Mouse (Mus musculus): ENCODE measurements around the gene Syt16. TPM values are rescaled to one million over a fixed set of nuclear protein-coding genes. Genes with fewer than 3 reads are reported as not detected.
A peak's percentile ranks its signal among the peaks of the same experiment; 100 is the strongest.

Syt16 gene
- polyA plus RNA-seq, 1 experiment from 2014 or later, result 81.0 TPM

- H3K4me3 ChIP-seq (replicated peaks; ENCODE audit: low read length), result peak within 1 kb of the TSS; percentile 92
- WGBS, result 2% methylated on average over 60 of the region's 60 CpGs
- H3K9ac ChIP-seq (replicated peaks; ENCODE audit: low read depth, low read length), result peak within 1 kb of the TSS; percentile 88
- H3K4me2 ChIP-seq (ENCODE audit: low read length), result peak within 1 kb of the TSS; percentile 84
- H3K9me3 ChIP-seq (ENCODE audit: control insufficient read depth, low read length), result no peaks in the 10 kb centered on the region
- ATAC-seq, result peak; percentile 100
- peak within 1 kb of the TSS; percentile 85 for H3K27ac ChIP-seq (ENCODE audit: low read length)
- H3K27me3 ChIP-seq (replicated peaks; ENCODE audit: control insufficient read depth, insufficient read depth, low read length), result 0 out of 2 replicates have a peak, but pooled peaks cover 2% of the 10 kb centered on the region
- H3K36me3 ChIP-seq (ENCODE audit: control insufficient read depth, insufficient read depth), result peaks cover 15% of the 10 kb centered on the region
- peaks cover 9% of the 10 kb centered on the region for H3K4me1 ChIP-seq (replicated peaks; ENCODE audit: control insufficient read depth, insufficient read depth, low read length)
Measured at GRCm38 (mm10) chr12:73964291-73965281, 32.9 kb upstream of the Syt16 start, which contains the start of gene Snapc1. Snapc1 (plus strand) TSS chr12:73964481.

- WGBS, result 99% methylated on average over 8 of the region's 8 CpGs
- Histone ChIP-seq H3K27ac (ENCODE audit: low read length) (no peak overlapping the region), H3K36me3 (ENCODE audit: control insufficient read depth, insufficient read depth) (peaks cover 50% of the 10 kb centered on the region), H3K9me3 (ENCODE audit: control insufficient read depth, low read length) (no peaks in the 10 kb centered on the region), H3K4me3 (replicated peaks; ENCODE audit: low read length) (no peak overlapping the region), H3K4me2 (ENCODE audit: low read length) (no peak overlapping the region), H3K9ac (replicated peaks; ENCODE audit: low read depth, low read length) (no peak overlapping the region), H3K27me3 (replicated peaks; ENCODE audit: control insufficient read depth, insufficient read depth, low read length) (no peaks in the 10 kb centered on the region), H3K4me1 (replicated peaks; ENCODE audit: control insufficient read depth, insufficient read depth, low read length) (peaks cover 9% of the 10 kb centered on the region)
- no peak for ATAC-seq
Measured at GRCm38 (mm10) chr12:73969142-73969541, 28.3 kb upstream of the Syt16 start.

GRCm38 (mm10) chr12:73974584-73974983, 22.9 kb upstream of the Syt16 start:
- Histone ChIP-seq H3K27me3 (replicated peaks; ENCODE audit: control insufficient read depth, insufficient read depth, low read length) (no peaks in the 10 kb centered on the region), H3K4me1 (replicated peaks; ENCODE audit: control insufficient read depth, insufficient read depth, low read length) (no peaks in the 10 kb centered on the region), H3K4me3 (replicated peaks; ENCODE audit: low read length) (no peak overlapping the region), H3K27ac (ENCODE audit: low read length) (no peak overlapping the region), H3K36me3 (ENCODE audit: control insufficient read depth, insufficient read depth) (peaks cover 64% of the 10 kb centered on the region), H3K9me3 (ENCODE audit: control insufficient read depth, low read length) (no peaks in the 10 kb centered on the region), H3K4me2 (ENCODE audit: low read length) (no peak overlapping the region), H3K9ac (replicated peaks; ENCODE audit: low read depth, low read length) (no peak overlapping the region)
- no peak for ATAC-seq
- 94% methylated on average over 6 of the region's 6 CpGs for WGBS

GRCm38 (mm10) chr12:73978144-73978543, 19.3 kb upstream of the Syt16 start:
- Histone ChIP-seq H3K4me1 (replicated peaks; ENCODE audit: control insufficient read depth, insufficient read depth, low read length) (peaks cover 4% of the 10 kb centered on the region), H3K27me3 (replicated peaks; ENCODE audit: control insufficient read depth, insufficient read depth, low read length) (no peaks in the 10 kb centered on the region), H3K4me2 (ENCODE audit: low read length) (no peak overlapping the region), H3K9ac (replicated peaks; ENCODE audit: low read depth, low read length) (no peak overlapping the region), H3K4me3 (replicated peaks; ENCODE audit: low read length) (no peak overlapping the region), H3K36me3 (ENCODE audit: control insufficient read depth, insufficient read depth) (peaks cover 42% of the 10 kb centered on the region), H3K27ac (ENCODE audit: low read length) (no peak overlapping the region), H3K9me3 (ENCODE audit: control insufficient read depth, low read length) (no peaks in the 10 kb centered on the region)
- ATAC-seq, result no peak
- WGBS, result 93% methylated on average over 3 of the region's 3 CpGs

GRCm38 (mm10) chr12:73979667-73980066, 17.8 kb upstream of the Syt16 start:
- ATAC-seq, result no peak
- H3K4me1 ChIP-seq (replicated peaks; ENCODE audit: control insufficient read depth, insufficient read depth, low read length), result peaks cover 4% of the 10 kb centered on the region
- WGBS, result 92% methylated on average over 5 of the region's 5 CpGs
- H3K27me3 ChIP-seq (replicated peaks; ENCODE audit: control insufficient read depth, insufficient read depth, low read length), result no peaks in the 10 kb centered on the region
- H3K4me3 ChIP-seq (replicated peaks; ENCODE audit: low read length), result no peak overlapping the region
- H3K9ac ChIP-seq (replicated peaks; ENCODE audit: low read depth, low read length), result no peak overlapping the region
- H3K4me2 ChIP-seq (ENCODE audit: low read length), result no peak overlapping the region
- H3K27ac ChIP-seq (ENCODE audit: low read length), result no peak overlapping the region
- peaks cover 40% of the 10 kb centered on the region for H3K36me3 ChIP-seq (ENCODE audit: control insufficient read depth, insufficient read depth)
- H3K9me3 ChIP-seq (ENCODE audit: control insufficient read depth, low read length), result no peaks in the 10 kb centered on the region

GRCm38 (mm10) chr12:73982533-73982932, 14.9 kb upstream of the Syt16 start:
- H3K9ac ChIP-seq (replicated peaks; ENCODE audit: low read depth, low read length), result no peak overlapping the region
- no peak overlapping the region; the same call in 1 of the 2 replicates for H3K27ac ChIP-seq (ENCODE audit: low read length)
- WGBS, result 36% methylated on average over 14 of the region's 14 CpGs
- peak; percentile 95 for ATAC-seq
- H3K9me3 ChIP-seq (ENCODE audit: control insufficient read depth, low read length), result no peaks in the 10 kb centered on the region
- H3K36me3 ChIP-seq (ENCODE audit: control insufficient read depth, insufficient read depth), result peaks cover 37% of the 10 kb centered on the region
- no peaks in the 10 kb centered on the region for H3K27me3 ChIP-seq (replicated peaks; ENCODE audit: control insufficient read depth, insufficient read depth, low read length)
- H3K4me3 ChIP-seq (replicated peaks; ENCODE audit: low read length), result no peak overlapping the region
- H3K4me1 ChIP-seq (replicated peaks; ENCODE audit: control insufficient read depth, insufficient read depth, low read length), result peaks cover 6% of the 10 kb centered on the region
- H3K4me2 ChIP-seq (ENCODE audit: low read length), result no peak overlapping the region

GRCm38 (mm10) chr12:73986299-73986698, 11.2 kb upstream of the Syt16 start:
- no peaks in the 10 kb centered on the region for H3K9me3 ChIP-seq (ENCODE audit: control insufficient read depth, low read length)
- H3K4me2 ChIP-seq (ENCODE audit: low read length), result no peak overlapping the region
- H3K27me3 ChIP-seq (replicated peaks; ENCODE audit: control insufficient read depth, insufficient read depth, low read length), result no peaks in the 10 kb centered on the region
- H3K27ac ChIP-seq (ENCODE audit: low read length), result no peak overlapping the region
- ATAC-seq, result no peak
- 76% methylated on average over 7 of the region's 7 CpGs for WGBS
- no peak overlapping the region for H3K4me3 ChIP-seq (replicated peaks; ENCODE audit: low read length)
- H3K9ac ChIP-seq (replicated peaks; ENCODE audit: low read depth, low read length), result no peak overlapping the region
- H3K4me1 ChIP-seq (replicated peaks; ENCODE audit: control insufficient read depth, insufficient read depth, low read length), result peaks cover 6% of the 10 kb centered on the region
- peaks cover 20% of the 10 kb centered on the region for H3K36me3 ChIP-seq (ENCODE audit: control insufficient read depth, insufficient read depth)

GRCm38 (mm10) chr12:73988393-73989008, 9.0 kb upstream of the Syt16 start:
- 0 out of 2 replicates have a peak, but pooled peaks cover 2% of the 10 kb centered on the region for H3K4me1 ChIP-seq (replicated peaks; ENCODE audit: control insufficient read depth, insufficient read depth, low read length)
- H3K36me3 ChIP-seq (ENCODE audit: control insufficient read depth, insufficient read depth), result peaks cover 11% of the 10 kb centered on the region
- no peak overlapping the region for H3K4me2 ChIP-seq (ENCODE audit: low read length)
- no peak overlapping the region for H3K27ac ChIP-seq (ENCODE audit: low read length)
- 90% methylated on average over 4 of the region's 4 CpGs for WGBS
- H3K9me3 ChIP-seq (ENCODE audit: control insufficient read depth, low read length), result no peaks in the 10 kb centered on the region
- H3K9ac ChIP-seq (replicated peaks; ENCODE audit: low read depth, low read length), result no peak overlapping the region
- H3K4me3 ChIP-seq (replicated peaks; ENCODE audit: low read length), result no peak overlapping the region
- no peak for ATAC-seq
- H3K27me3 ChIP-seq (replicated peaks; ENCODE audit: control insufficient read depth, insufficient read depth, low read length), result no peaks in the 10 kb centered on the region

- H3K4me2 ChIP-seq (ENCODE audit: low read length), result no peak overlapping the region
- no peak overlapping the region for H3K27ac ChIP-seq (ENCODE audit: low read length)
- no peaks in the 10 kb centered on the region for H3K27me3 ChIP-seq (replicated peaks; ENCODE audit: control insufficient read depth, insufficient read depth, low read length)
- H3K36me3 ChIP-seq (ENCODE audit: control insufficient read depth, insufficient read depth), result peaks cover 6% of the 10 kb centered on the region; the same call in 1 of the 2 replicates
- H3K9me3 ChIP-seq (ENCODE audit: control insufficient read depth, low read length), result no peaks in the 10 kb centered on the region
- 0 out of 2 replicates have a peak, but pooled peaks cover 2% of the 10 kb centered on the region for H3K4me1 ChIP-seq (replicated peaks; ENCODE audit: control insufficient read depth, insufficient read depth, low read length)
- no peak for ATAC-seq
- H3K4me3 ChIP-seq (replicated peaks; ENCODE audit: low read length), result no peak overlapping the region
- no peak overlapping the region for H3K9ac ChIP-seq (replicated peaks; ENCODE audit: low read depth, low read length)
Measured at GRCm38 (mm10) chr12:73989594-73989993, 7.9 kb upstream of the Syt16 start.

Measured in forebrain, embryonic 16.5 days (tissue).